Mouse (Mus musculus) midbrain, embryonic 13.5 days (tissue): ENCODE measurements around the gene Aurka. TPM values are rescaled to one million over a fixed set of nuclear protein-coding genes. Genes with fewer than 3 reads are reported as not detected.
A peak's percentile ranks its signal among the peaks of the same experiment; 100 is the strongest.

Experiments used
- ATAC-seq: fragments of 200-750 bp; cut with Nextera tagmentation; 2 replicates; pipeline ENCODE4 v1.8.0; 2017; ENCODE audit warnings: mild to moderate bottlenecking, moderate TSS enrichment, moderate library complexity
- H3K27ac ChIP-seq: fragments of 300-500 bp; sonication (generic); 2 replicates; pipeline ENCODE4 v1.5.1; 2015; ENCODE audit warnings: inconsistent platforms, mild to moderate bottlenecking, moderate library complexity
- H3K27me3 ChIP-seq: fragments of 300-500 bp; sonication (generic); 2 replicates; pipeline ENCODE4 v1.6.1; 2015; ENCODE audit warnings: mild to moderate bottlenecking, inconsistent platforms
- H3K36me3 ChIP-seq: fragments of 300-500 bp; sonication (generic); 2 replicates; pipeline ENCODE4 v1.6.1; 2015; ENCODE audit warnings: mild to moderate bottlenecking, inconsistent platforms
- H3K4me1 ChIP-seq: fragments of 300-500 bp; sonication (generic); replicated peaks from 2 replicates; pipeline ENCODE4 v1.6.1; 2015; ENCODE audit warnings: inconsistent platforms
- H3K4me2 ChIP-seq: fragments of 300-500 bp; sonication (generic); replicated peaks from 2 replicates; pipeline ENCODE4 v1.6.1; 2015; ENCODE audit warnings: moderate library complexity, mild to moderate bottlenecking, inconsistent platforms
- H3K4me3 ChIP-seq: fragments of 300-500 bp; sonication (generic); replicated peaks from 2 replicates; pipeline ENCODE4 v1.5.1; 2015; ENCODE audit warnings: mild to moderate bottlenecking, inconsistent platforms
- H3K9ac ChIP-seq: fragments of 300-500 bp; sonication (generic); replicated peaks from 2 replicates; pipeline ENCODE4 v1.6.1; 2015; ENCODE audit warnings: mild to moderate bottlenecking, inconsistent platforms
- H3K9me3 ChIP-seq: fragments of 300-500 bp; sonication (generic); 2 replicates; pipeline ENCODE4 v1.6.1; 2016; ENCODE audit warnings: mild to moderate bottlenecking, inconsistent platforms
- WGBS: fragments of 180-500 bp; shearing (Covaris S2); methylation state at CpG from one replicate; pipeline ENCODE4 v1.1.7; 2015; 5-methylcytosine and 5-hydroxymethylcytosine counted together
- polyA plus RNA-seq: library from polyadenylated mRNA; unstranded; fragments of >200 nt; fragmentation: Nextera tagmentation; extraction: Ambion mirVana; gene quantifications from 2 replicates; pipeline ENCODE4 v1.2.1, GENCODE M21; 2015

The Aurka gene
- polyA plus RNA-seq: 42.1 and 43.3 TPM in 2 replicates

GRCm38 (mm10) chr2:172370411-172371223, at the start of gene Aurka, which contains the start of gene Cstf1:
Gene Aurka (minus strand): TSS chr2:172370535.
Gene Cstf1 (plus strand): TSS chr2:172370681.
- under 1% methylated on average over 66 of the region's 66 CpGs for WGBS
- peak; percentile 98 for ATAC-seq

GRCm38 (mm10) chr2:172418208-172418607, 47.9 kb upstream of the Aurka start:
- Histone ChIP-seq H3K27me3 (no peaks in the 10 kb centered on the region), H3K4me3 (no peak overlapping the region), H3K4me2 (no peak overlapping the region), H3K4me1 (0 out of 2 replicates have a peak, but pooled peaks cover 2% of the 10 kb centered on the region), H3K36me3 (no peaks in the 10 kb centered on the region), H3K27ac (no peak overlapping the region), H3K9ac (no peak overlapping the region), H3K9me3 (no peaks in the 10 kb centered on the region)
- no peak for ATAC-seq
- 89% methylated on average over 5 of the region's 5 CpGs for WGBS

More at GRCm38 (mm10) chr2:172370411-172371223, at the start of gene Aurka, which contains the start of gene Cstf1:
- Histone ChIP-seq H3K9ac (peak within 1 kb of the TSS; percentile 92), H3K4me3 (peak within 1 kb of the TSS; percentile 97), H3K36me3 (peaks cover 40% of the 10 kb centered on the region), H3K4me1 (peaks cover 30% of the 10 kb centered on the region), H3K9me3 (no peaks in the 10 kb centered on the region), H3K4me2 (peak within 1 kb of the TSS; percentile 80), H3K27ac (peak within 1 kb of the TSS; percentile 74), H3K27me3 (no peaks in the 10 kb centered on the region)

- Histone ChIP-seq H3K36me3 (no peaks in the 10 kb centered on the region), H3K4me3 (no peak overlapping the region), H3K4me2 (no peak overlapping the region), H3K27me3 (no peaks in the 10 kb centered on the region), H3K9me3 (no peaks in the 10 kb centered on the region), H3K9ac (no peak overlapping the region), H3K4me1 (peaks cover 8% of the 10 kb centered on the region; the same call in 1 of the 2 replicates), H3K27ac (no peak overlapping the region)
- 90% methylated on average over 5 of the region's 5 CpGs for WGBS
- no peak for ATAC-seq
Measured at GRCm38 (mm10) chr2:172416876-172417275, 46.5 kb upstream of the Aurka start.

GRCm38 (mm10) chr2:172416218-172416617, 45.9 kb upstream of the Aurka start:
- Histone ChIP-seq H3K27ac (no peak overlapping the region), H3K4me3 (no peak overlapping the region), H3K27me3 (no peaks in the 10 kb centered on the region), H3K4me2 (no peak overlapping the region), H3K4me1 (peaks cover 8% of the 10 kb centered on the region; the same call in 1 of the 2 replicates), H3K36me3 (no peaks in the 10 kb centered on the region), H3K9me3 (no peaks in the 10 kb centered on the region), H3K9ac (no peak overlapping the region)
- no peak for ATAC-seq
- 63% methylated on average over 12 of the region's 12 CpGs for WGBS

GRCm38 (mm10) chr2:172413894-172414293, 43.6 kb upstream of the Aurka start:
- Histone ChIP-seq H3K9ac (no peak overlapping the region), H3K4me3 (no peak overlapping the region), H3K27ac (no peak overlapping the region), H3K36me3 (no peaks in the 10 kb centered on the region), H3K4me1 (peaks cover 8% of the 10 kb centered on the region; the same call in 1 of the 2 replicates), H3K9me3 (no peaks in the 10 kb centered on the region), H3K4me2 (no peak overlapping the region), H3K27me3 (no peaks in the 10 kb centered on the region)
- ATAC-seq: no peak
- 47% methylated on average over 5 of the region's 5 CpGs for WGBS

- Histone ChIP-seq H3K27me3 (no peaks in the 10 kb centered on the region), H3K4me2 (no peak overlapping the region), H3K4me1 (peaks cover 8% of the 10 kb centered on the region; the same call in 1 of the 2 replicates), H3K4me3 (no peak overlapping the region), H3K9me3 (no peaks in the 10 kb centered on the region), H3K36me3 (no peaks in the 10 kb centered on the region), H3K27ac (no peak overlapping the region), H3K9ac (no peak overlapping the region)
- WGBS: 29% methylated on average over 4 of the region's 4 CpGs
- ATAC-seq: no peak
Measured at GRCm38 (mm10) chr2:172413273-172413672, 42.9 kb upstream of the Aurka start.

- Histone ChIP-seq H3K4me2 (no peak overlapping the region), H3K4me3 (no peak overlapping the region), H3K4me1 (peaks cover 8% of the 10 kb centered on the region; the same call in 1 of the 2 replicates), H3K36me3 (no peaks in the 10 kb centered on the region), H3K27me3 (no peaks in the 10 kb centered on the region), H3K27ac (no peak overlapping the region), H3K9ac (no peak overlapping the region), H3K9me3 (no peaks in the 10 kb centered on the region)
- WGBS: 8% methylated on average over 9 of the region's 9 CpGs
- ATAC-seq: no peak
Measured at GRCm38 (mm10) chr2:172412454-172412853, 42.1 kb upstream of the Aurka start.

GRCm38 (mm10) chr2:172411091-172411490, 40.8 kb upstream of the Aurka start:
- Histone ChIP-seq H3K9ac (no peak overlapping the region), H3K4me1 (peaks cover 8% of the 10 kb centered on the region; the same call in 1 of the 2 replicates), H3K27ac (no peak overlapping the region), H3K36me3 (no peaks in the 10 kb centered on the region), H3K27me3 (no peaks in the 10 kb centered on the region), H3K4me2 (no peak overlapping the region), H3K4me3 (no peak overlapping the region), H3K9me3 (no peaks in the 10 kb centered on the region)
- no peak for ATAC-seq
- 82% methylated on average over 11 of the region's 11 CpGs for WGBS

GRCm38 (mm10) chr2:172410686-172411085, 40.4 kb upstream of the Aurka start:
- Histone ChIP-seq H3K36me3 (no peaks in the 10 kb centered on the region), H3K4me3 (no peak overlapping the region), H3K9ac (no peak overlapping the region), H3K27ac (no peak overlapping the region), H3K4me1 (peaks cover 8% of the 10 kb centered on the region; the same call in 1 of the 2 replicates), H3K4me2 (no peak overlapping the region), H3K27me3 (no peaks in the 10 kb centered on the region), H3K9me3 (no peaks in the 10 kb centered on the region)
- no peak for ATAC-seq
- WGBS: 90% methylated on average over 2 of the region's 2 CpGs

- no peak overlapping the region for H3K4me3 ChIP-seq
- H3K9me3 ChIP-seq: no peaks in the 10 kb centered on the region
- ATAC-seq: no peak
- H3K4me2 ChIP-seq: no peak overlapping the region
- H3K4me1 ChIP-seq: peaks cover 2% of the 10 kb centered on the region; the same call in 1 of the 2 replicates
- no peaks in the 10 kb centered on the region for H3K36me3 ChIP-seq
- H3K27ac ChIP-seq: no peak overlapping the region
- H3K27me3 ChIP-seq: no peaks in the 10 kb centered on the region
- H3K9ac ChIP-seq: no peak overlapping the region
- 78% methylated on average over 2 of the region's 2 CpGs for WGBS
Measured at GRCm38 (mm10) chr2:172407499-172407898, 37.2 kb upstream of the Aurka start.

- Histone ChIP-seq H3K36me3 (no peaks in the 10 kb centered on the region), H3K4me3 (no peak overlapping the region), H3K27ac (no peak overlapping the region), H3K4me1 (no peaks in the 10 kb centered on the region), H3K9ac (no peak overlapping the region), H3K4me2 (no peak overlapping the region), H3K9me3 (no peaks in the 10 kb centered on the region), H3K27me3 (no peaks in the 10 kb centered on the region)
- ATAC-seq: no peak
- WGBS: 87% methylated on average over 4 of the region's 4 CpGs
Measured at GRCm38 (mm10) chr2:172406173-172406572, 35.8 kb upstream of the Aurka start.

- no peak for ATAC-seq
- Histone ChIP-seq H3K27ac (no peak overlapping the region), H3K9ac (no peak overlapping the region), H3K4me2 (no peak overlapping the region), H3K27me3 (no peaks in the 10 kb centered on the region), H3K36me3 (no peaks in the 10 kb centered on the region), H3K4me1 (no peaks in the 10 kb centered on the region), H3K9me3 (no peaks in the 10 kb centered on the region), H3K4me3 (no peak overlapping the region)
- WGBS: 75% methylated on average over 3 of the region's 3 CpGs
Measured at GRCm38 (mm10) chr2:172405011-172405410, 34.7 kb upstream of the Aurka start.
